Mouse (Mus musculus): ENCODE measurements at regions not wholly inside any gene's neighbourhood (a gene's known extent, or its start where the extent isn't known, plus 50 kb on each side); places are given as distances from the start of the nearest gene placed in this dataset.

DNA sequence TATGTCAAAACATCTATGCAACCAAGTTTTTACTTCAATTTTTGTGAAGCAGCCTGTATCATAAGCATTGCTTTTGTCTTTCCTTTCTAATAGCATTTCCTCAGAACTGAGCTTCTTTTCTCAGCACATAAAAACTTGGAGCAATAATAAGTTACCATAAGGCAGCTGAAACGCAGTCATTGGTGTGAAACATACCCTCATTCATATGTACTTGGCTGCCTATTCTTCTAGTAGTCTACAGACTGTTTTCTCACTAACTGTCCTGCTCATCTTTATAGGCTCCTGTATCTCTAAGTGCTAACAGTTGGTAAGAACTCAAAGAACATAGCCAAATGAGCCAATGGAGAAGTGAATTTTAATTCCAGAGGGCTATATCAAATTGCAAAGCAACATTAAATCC lies 454.6 kb upstream of the Ptprd start:
- Histone ChIP-seq H3K36me3 (ENCODE audit: control insufficient read depth, insufficient read depth, low read length) (no peaks in the 10 kb centered on the region), H3K4me3 (ENCODE audit: low read depth, low read length) (no peak overlapping the region), H3K4me1 (replicated peaks; ENCODE audit: control insufficient read depth, insufficient read depth, low read length) (no peaks in the 10 kb centered on the region), H3K27me3 (ENCODE audit: control insufficient read depth, insufficient read depth, low read length) (no peaks in the 10 kb centered on the region), H3K27ac (ENCODE audit: low read depth, low read length) (no peak overlapping the region), H3K9ac (ENCODE audit: low read length) (no peak overlapping the region), H3K4me2 (ENCODE audit: low read depth, low read length, severe bottlenecking) (no peak overlapping the region), H3K9me3 (ENCODE audit: control insufficient read depth, low read length) (no peaks in the 10 kb centered on the region)
- no peak for DNase-seq (ENCODE audit: low spot score)
- WGBS, result 85% methylated on average over 1 of the region's 1 CpGs
- ATAC-seq (replicated peaks; ENCODE audit: low FRiP score), result no peak

DNA sequence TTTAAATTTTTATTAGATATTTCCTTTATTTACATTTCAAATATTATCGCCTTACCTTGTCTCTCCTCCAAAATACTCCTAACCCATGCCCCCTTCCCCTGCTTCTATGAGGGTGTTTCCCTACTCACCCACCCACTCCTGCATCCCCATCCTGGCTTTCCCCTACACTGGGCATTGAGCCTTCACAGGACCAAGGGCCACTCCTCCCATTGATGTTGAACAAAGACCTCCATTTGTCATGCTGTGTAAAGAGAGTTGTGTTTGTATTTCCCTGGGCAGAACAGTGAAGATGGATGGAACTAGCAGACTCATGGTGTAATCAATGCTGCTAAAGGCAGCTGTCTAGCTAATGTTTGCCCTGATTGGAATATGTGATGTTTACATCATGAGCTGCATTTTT lies 431.0 kb upstream of the Ptprd start:
- no peaks in the 10 kb centered on the region for H3K9me3 ChIP-seq (ENCODE audit: control insufficient read depth, low read length)
- no peak overlapping the region for H3K4me2 ChIP-seq (ENCODE audit: low read depth, low read length, severe bottlenecking)
- DNase-seq (ENCODE audit: low spot score) (no peak), ATAC-seq (replicated peaks; ENCODE audit: low FRiP score) (no peak)
- no peak overlapping the region for H3K9ac ChIP-seq (ENCODE audit: low read length)
- no peaks in the 10 kb centered on the region for H3K4me1 ChIP-seq (replicated peaks; ENCODE audit: control insufficient read depth, insufficient read depth, low read length)
- WGBS, result 89% methylated on average over 1 of the region's 1 CpGs
- H3K27me3 ChIP-seq (ENCODE audit: control insufficient read depth, insufficient read depth, low read length), result no peaks in the 10 kb centered on the region
- no peaks in the 10 kb centered on the region for H3K36me3 ChIP-seq (ENCODE audit: control insufficient read depth, insufficient read depth, low read length)
- no peak overlapping the region for H3K27ac ChIP-seq (ENCODE audit: low read depth, low read length)
- H3K4me3 ChIP-seq (ENCODE audit: low read depth, low read length), result no peak overlapping the region

DNA sequence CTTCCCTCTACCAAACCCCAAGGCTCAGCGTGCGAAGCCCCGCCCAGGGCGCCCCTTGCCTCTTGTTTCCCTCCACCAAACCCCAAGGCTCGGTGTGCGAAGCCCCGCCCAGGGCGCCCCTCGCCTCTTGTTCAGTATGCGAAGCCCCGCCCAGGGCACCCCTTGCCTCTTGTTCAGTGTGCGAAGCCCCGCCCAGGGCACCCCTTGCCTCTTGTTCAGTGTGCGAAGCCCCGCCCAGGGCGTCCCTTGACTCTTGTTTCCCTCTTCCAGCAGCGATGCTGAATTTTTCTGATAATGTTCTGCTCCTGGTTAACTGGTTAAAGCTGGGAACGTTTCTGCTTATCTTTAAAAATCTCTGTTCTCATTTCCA lies 394.7 kb upstream of the Ptprd start:
- no peak overlapping the region for H3K9ac ChIP-seq (ENCODE audit: low read length)
- peak overlapping the region; percentile 37; the same call in 1 of the 2 replicates for H3K4me2 ChIP-seq (ENCODE audit: low read depth, low read length, severe bottlenecking)
- H3K9me3 ChIP-seq (ENCODE audit: control insufficient read depth, low read length), result no peaks in the 10 kb centered on the region
- H3K27me3 ChIP-seq (ENCODE audit: control insufficient read depth, insufficient read depth, low read length), result no peaks in the 10 kb centered on the region
- DNase-seq (ENCODE audit: low spot score) (peak; percentile 68), ATAC-seq (replicated peaks; ENCODE audit: low FRiP score) (peak; percentile 88)
- no peaks in the 10 kb centered on the region for H3K36me3 ChIP-seq (ENCODE audit: control insufficient read depth, insufficient read depth, low read length)
- H3K27ac ChIP-seq (ENCODE audit: low read depth, low read length), result no peak overlapping the region
- WGBS, result 18% methylated on average over 18 of the region's 18 CpGs
- no peak overlapping the region; the same call in 1 of the 2 replicates for H3K4me3 ChIP-seq (ENCODE audit: low read depth, low read length)
- no peaks in the 10 kb centered on the region for H3K4me1 ChIP-seq (replicated peaks; ENCODE audit: control insufficient read depth, insufficient read depth, low read length)

DNA sequence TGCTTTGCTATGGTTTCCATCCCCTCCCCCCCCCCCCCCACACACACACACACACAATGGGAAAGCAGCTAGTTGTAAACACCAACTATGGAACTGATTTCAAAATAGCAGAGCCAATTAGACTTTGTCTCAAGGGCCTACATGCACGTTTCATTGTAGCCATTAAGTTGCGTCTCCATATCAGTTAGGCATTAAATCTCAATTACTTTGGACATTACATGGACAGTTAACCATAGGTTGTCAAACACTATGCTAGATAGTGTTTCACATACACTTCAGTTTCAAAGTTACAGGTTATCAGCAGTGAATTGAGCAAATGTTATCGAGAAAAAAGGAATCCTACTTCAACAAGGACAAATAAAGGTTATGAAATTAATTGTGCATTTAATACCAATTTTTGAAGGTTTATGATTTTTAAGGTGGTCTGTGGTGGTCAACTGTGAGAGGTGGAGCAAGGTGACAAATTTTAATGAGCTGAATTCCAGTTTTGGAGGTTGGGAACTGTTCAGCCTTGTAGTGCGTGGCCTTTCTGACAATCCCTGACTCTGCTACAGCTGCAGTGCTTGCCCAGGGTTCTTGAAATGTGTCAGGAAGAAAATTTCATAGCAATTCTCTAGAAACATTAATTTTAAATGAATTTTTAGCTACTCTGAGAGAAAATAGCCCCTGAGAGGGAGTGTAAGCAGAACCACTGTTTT lies 394.2 kb upstream of the Ptprd start:
- Histone ChIP-seq H3K4me1 (replicated peaks; ENCODE audit: control insufficient read depth, insufficient read depth, low read length) (no peaks in the 10 kb centered on the region), H3K36me3 (ENCODE audit: control insufficient read depth, insufficient read depth, low read length) (no peaks in the 10 kb centered on the region), H3K27me3 (ENCODE audit: control insufficient read depth, insufficient read depth, low read length) (no peaks in the 10 kb centered on the region), H3K9me3 (ENCODE audit: control insufficient read depth, low read length) (no peaks in the 10 kb centered on the region), H3K9ac (ENCODE audit: low read length) (no peak overlapping the region), H3K27ac (ENCODE audit: low read depth, low read length) (no peak overlapping the region), H3K4me3 (ENCODE audit: low read depth, low read length) (no peak overlapping the region; the same call in 1 of the 2 replicates), H3K4me2 (ENCODE audit: low read depth, low read length, severe bottlenecking) (peak overlapping the region; percentile 37; the same call in 1 of the 2 replicates)
- peak; percentile 42; the same call in 1 of the 2 replicates for ATAC-seq (replicated peaks; ENCODE audit: low FRiP score)
- WGBS, result 93% methylated on average over 4 of the region's 4 CpGs
- no peak for DNase-seq (ENCODE audit: low spot score)

DNA sequence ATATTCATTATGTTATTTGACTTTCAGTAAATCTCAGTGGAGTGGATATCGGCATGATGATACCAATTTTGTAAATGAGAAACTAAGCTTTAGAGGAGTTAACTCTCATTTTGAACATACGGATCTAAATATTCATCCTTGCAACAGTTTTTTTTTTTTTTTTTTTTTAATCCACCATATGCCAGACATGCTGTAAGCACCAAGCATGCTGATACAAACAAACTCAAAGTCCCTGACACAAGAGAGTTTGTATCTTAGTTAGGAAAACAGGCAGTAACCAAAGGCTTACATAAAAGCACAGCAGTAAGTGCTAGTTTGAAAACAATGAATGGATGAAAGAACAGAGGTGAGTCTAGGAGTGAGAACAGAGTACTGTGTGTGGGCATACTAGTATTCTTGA lies 369.8 kb upstream of the Ptprd start:
- no peaks in the 10 kb centered on the region for H3K36me3 ChIP-seq (ENCODE audit: control insufficient read depth, insufficient read depth, low read length)
- no peak for DNase-seq (ENCODE audit: low spot score)
- no peaks in the 10 kb centered on the region for H3K27me3 ChIP-seq (ENCODE audit: control insufficient read depth, insufficient read depth, low read length)
- no peak overlapping the region for H3K27ac ChIP-seq (ENCODE audit: low read depth, low read length)
- H3K4me1 ChIP-seq (replicated peaks; ENCODE audit: control insufficient read depth, insufficient read depth, low read length), result no peaks in the 10 kb centered on the region
- H3K9me3 ChIP-seq (ENCODE audit: control insufficient read depth, low read length), result no peaks in the 10 kb centered on the region
- 96% methylated on average over 2 of the region's 2 CpGs for WGBS
- no peak overlapping the region for H3K4me2 ChIP-seq (ENCODE audit: low read depth, low read length, severe bottlenecking)
- no peak overlapping the region for H3K9ac ChIP-seq (ENCODE audit: low read length)
- no peak overlapping the region for H3K4me3 ChIP-seq (ENCODE audit: low read depth, low read length)
- ATAC-seq (replicated peaks; ENCODE audit: low FRiP score), result no peak

DNA sequence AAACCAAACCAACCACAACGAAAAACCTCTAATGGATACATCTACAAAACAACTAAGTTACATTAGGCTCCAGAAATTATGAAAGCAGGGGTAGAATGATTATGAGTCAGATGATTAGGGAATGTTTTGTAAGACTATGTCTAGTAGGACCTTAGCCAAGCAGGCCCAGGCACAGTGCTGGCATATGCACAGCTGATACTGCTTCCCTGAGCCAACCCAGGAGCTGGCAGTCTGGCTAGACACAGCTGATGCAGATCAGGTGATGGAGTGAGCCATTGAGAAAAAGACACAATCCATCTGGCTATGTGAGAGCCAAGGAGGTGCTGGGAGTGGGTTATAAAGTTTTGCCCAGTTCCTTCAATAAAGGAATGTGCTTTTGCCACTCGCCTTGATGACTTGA lies 353.6 kb upstream of the Ptprd start:
- 86% methylated on average over 2 of the region's 2 CpGs for WGBS
- DNase-seq (ENCODE audit: low spot score), result no peak
- Histone ChIP-seq H3K4me2 (ENCODE audit: low read depth, low read length, severe bottlenecking) (no peak overlapping the region), H3K4me1 (replicated peaks; ENCODE audit: control insufficient read depth, insufficient read depth, low read length) (no peaks in the 10 kb centered on the region), H3K4me3 (ENCODE audit: low read depth, low read length) (no peak overlapping the region), H3K9me3 (ENCODE audit: control insufficient read depth, low read length) (no peaks in the 10 kb centered on the region), H3K27ac (ENCODE audit: low read depth, low read length) (no peak overlapping the region), H3K27me3 (ENCODE audit: control insufficient read depth, insufficient read depth, low read length) (no peaks in the 10 kb centered on the region), H3K36me3 (ENCODE audit: control insufficient read depth, insufficient read depth, low read length) (no peaks in the 10 kb centered on the region), H3K9ac (ENCODE audit: low read length) (no peak overlapping the region)
- no peak for ATAC-seq (replicated peaks; ENCODE audit: low FRiP score)

Data from forebrain, embryonic 11.5 days (tissue).